Mouse (Mus musculus): ENCODE measurements at regions not wholly inside any gene's neighbourhood (a gene's known extent, or its start where the extent isn't known, plus 50 kb on each side); places are given as distances from the start of the nearest gene placed in this dataset.

GRCm38 (mm10) chr19:32933676-32934075, 176.4 kb downstream of the Pten start:
- in situ Hi-C loops (cut with MboI; ENCODE audit: low pct_unique_long_range_greater_than_20kb in 1 of 2, low sequenced_read_pairs in 2 of 2, unreplicated experiment in 1 of 2) = no loop called here

- in situ Hi-C loops (cut with MboI; ENCODE audit: low pct_unique_long_range_greater_than_20kb in 1 of 2, low sequenced_read_pairs in 2 of 2, unreplicated experiment in 1 of 2) = no loop called here
Measured at GRCm38 (mm10) chr19:32935638-32936037, 178.3 kb downstream of the Pten start.

- in situ Hi-C loops (cut with MboI; ENCODE audit: low pct_unique_long_range_greater_than_20kb in 1 of 2, low sequenced_read_pairs in 2 of 2, unreplicated experiment in 1 of 2) = no loop called here
Measured at GRCm38 (mm10) chr19:32937591-32937990, 180.3 kb downstream of the Pten start.

GRCm38 (mm10) chr19:32939692-32940091, 182.4 kb downstream of the Pten start:
- in situ Hi-C loops (cut with MboI; ENCODE audit: low pct_unique_long_range_greater_than_20kb in 1 of 2, low sequenced_read_pairs in 2 of 2, unreplicated experiment in 1 of 2) = no loop called here

- in situ Hi-C loops (cut with MboI; ENCODE audit: low pct_unique_long_range_greater_than_20kb in 1 of 2, low sequenced_read_pairs in 2 of 2, unreplicated experiment in 1 of 2) = no loop called here
Measured at GRCm38 (mm10) chr19:32940806-32941205, 183.5 kb downstream of the Pten start.

- in situ Hi-C loops (cut with MboI; ENCODE audit: low pct_unique_long_range_greater_than_20kb in 1 of 2, low sequenced_read_pairs in 2 of 2, unreplicated experiment in 1 of 2) = no loop called here
Measured at GRCm38 (mm10) chr19:32943594-32944230, 186.4 kb downstream of the Pten start.

- in situ Hi-C loops (cut with MboI; ENCODE audit: low pct_unique_long_range_greater_than_20kb in 1 of 2, low sequenced_read_pairs in 2 of 2, unreplicated experiment in 1 of 2) = no loop called here
Measured at GRCm38 (mm10) chr19:32947081-32947855, 190.0 kb downstream of the Pten start.

- in situ Hi-C loops (cut with MboI; ENCODE audit: low pct_unique_long_range_greater_than_20kb in 1 of 2, low sequenced_read_pairs in 2 of 2, unreplicated experiment in 1 of 2) = loop anchor here (10.0 kb wide), 2 partner anchors 225 to 235 kb away; no protein-coding TSS in a partner anchor
Measured at GRCm38 (mm10) chr19:32950252-32950651, 193.0 kb downstream of the Pten start.

- in situ Hi-C loops (cut with MboI; ENCODE audit: low pct_unique_long_range_greater_than_20kb in 1 of 2, low sequenced_read_pairs in 2 of 2, unreplicated experiment in 1 of 2) = loop anchor here (10.0 kb wide), 2 partner anchors 226 to 236 kb away; no protein-coding TSS in a partner anchor
Measured at GRCm38 (mm10) chr19:32950794-32951193, 193.5 kb downstream of the Pten start.

GRCm38 (mm10) chr19:32952425-32952824, 195.1 kb downstream of the Pten start:
- in situ Hi-C loops (cut with MboI; ENCODE audit: low pct_unique_long_range_greater_than_20kb in 1 of 2, low sequenced_read_pairs in 2 of 2, unreplicated experiment in 1 of 2) = loop anchor here (10.0 kb wide), 2 partner anchors 228 to 238 kb away; no protein-coding TSS in a partner anchor

- in situ Hi-C loops (cut with MboI; ENCODE audit: low pct_unique_long_range_greater_than_20kb in 1 of 2, low sequenced_read_pairs in 2 of 2, unreplicated experiment in 1 of 2) = loop anchor here (10.0 kb wide), 2 partner anchors 228 to 238 kb away; no protein-coding TSS in a partner anchor
Measured at GRCm38 (mm10) chr19:32952928-32953687, 195.8 kb downstream of the Pten start.

- in situ Hi-C loops (cut with MboI; ENCODE audit: low pct_unique_long_range_greater_than_20kb in 1 of 2, low sequenced_read_pairs in 2 of 2, unreplicated experiment in 1 of 2) = loop anchor here (10.0 kb wide), 2 partner anchors 229 to 239 kb away; no protein-coding TSS in a partner anchor
Measured at GRCm38 (mm10) chr19:32954001-32954605, 196.8 kb downstream of the Pten start.

GRCm38 (mm10) chr19:32954942-32955341, 197.6 kb downstream of the Pten start:
- in situ Hi-C loops (cut with MboI; ENCODE audit: low pct_unique_long_range_greater_than_20kb in 1 of 2, low sequenced_read_pairs in 2 of 2, unreplicated experiment in 1 of 2) = loop anchor here (10.0 kb wide), 2 partner anchors 230 to 240 kb away; no protein-coding TSS in a partner anchor

- in situ Hi-C loops (cut with MboI; ENCODE audit: low pct_unique_long_range_greater_than_20kb in 1 of 2, low sequenced_read_pairs in 2 of 2, unreplicated experiment in 1 of 2) = loop anchor here (10.0 kb wide), 2 partner anchors 232 to 242 kb away; no protein-coding TSS in a partner anchor
Measured at GRCm38 (mm10) chr19:32956143-32956915, 199.0 kb downstream of the Pten start.

GRCm38 (mm10) chr19:32956916-32957558, 199.7 kb downstream of the Pten start:
- in situ Hi-C loops (cut with MboI; ENCODE audit: low pct_unique_long_range_greater_than_20kb in 1 of 2, low sequenced_read_pairs in 2 of 2, unreplicated experiment in 1 of 2) = loop anchor here (10.0 kb wide), 2 partner anchors 232 to 242 kb away; no protein-coding TSS in a partner anchor

GRCm38 (mm10) chr19:32958276-32958675, 201.0 kb downstream of the Pten start:
- in situ Hi-C loops (cut with MboI; ENCODE audit: low pct_unique_long_range_greater_than_20kb in 1 of 2, low sequenced_read_pairs in 2 of 2, unreplicated experiment in 1 of 2) = loop anchor here (10.0 kb wide), 2 partner anchors 233 to 243 kb away; no protein-coding TSS in a partner anchor

GRCm38 (mm10) chr19:32958791-32959190, 201.5 kb downstream of the Pten start:
- in situ Hi-C loops (cut with MboI; ENCODE audit: low pct_unique_long_range_greater_than_20kb in 1 of 2, low sequenced_read_pairs in 2 of 2, unreplicated experiment in 1 of 2) = loop anchor here (10.0 kb wide), 2 partner anchors 234 to 244 kb away; no protein-coding TSS in a partner anchor
